Mouse (Mus musculus) midbrain, embryonic 15.5 days (tissue): ENCODE measurements at regions not wholly inside any gene's neighbourhood (a gene's known extent, or its start where the extent isn't known, plus 50 kb on each side); places are given as distances from the start of the nearest gene placed in this dataset.

Source experiments
- ATAC-seq: fragments of 200-750 bp; cut with Nextera tagmentation; replicated peaks from 2 replicates; pipeline ENCODE4 v1.8.0; 2017; ENCODE audit warnings: moderate TSS enrichment
- H3K27ac ChIP-seq: fragments of 300-500 bp; sonication (generic); 2 replicates; pipeline ENCODE4 v1.5.1; 2015; ENCODE audit warnings: mild to moderate bottlenecking, inconsistent platforms
- H3K27me3 ChIP-seq: fragments of 300-500 bp; sonication (generic); replicated peaks from 2 replicates; pipeline ENCODE4 v1.6.1; 2015; ENCODE audit warnings: inconsistent platforms
- H3K36me3 ChIP-seq: fragments of 300-500 bp; sonication (generic); replicated peaks from 2 replicates; pipeline ENCODE4 v1.6.1; 2015; ENCODE audit warnings: inconsistent platforms
- H3K4me1 ChIP-seq: fragments of 300-500 bp; sonication (generic); 2 replicates; pipeline ENCODE4 v1.6.1; 2015; ENCODE audit warnings: inconsistent platforms
- H3K4me2 ChIP-seq: fragments of 300-500 bp; sonication (generic); 2 replicates; pipeline ENCODE4 v1.6.1; 2015; ENCODE audit warnings: inconsistent platforms, mild to moderate bottlenecking, moderate library complexity
- H3K4me3 ChIP-seq: fragments of 300-500 bp; sonication (generic); 2 replicates; pipeline ENCODE4 v1.5.1; 2015; ENCODE audit warnings: mild to moderate bottlenecking, inconsistent platforms
- H3K9ac ChIP-seq: fragments of 300-500 bp; sonication (generic); 2 replicates; pipeline ENCODE4 v1.6.1; 2015; ENCODE audit warnings: mild to moderate bottlenecking, inconsistent platforms
- H3K9me3 ChIP-seq: fragments of 300-500 bp; sonication (generic); 2 replicates; pipeline ENCODE4 v1.6.1; 2016; ENCODE audit warnings: inconsistent platforms
- WGBS: fragments of 180-500 bp; shearing (Covaris S2); methylation state at CpG from one replicate; pipeline ENCODE4 v1.1.7; 2015; ENCODE audit warnings: mixed read lengths; 5-methylcytosine and 5-hydroxymethylcytosine counted together

- WGBS: 82% methylated on average over 1 of the region's 1 CpGs
- Histone ChIP-seq H3K36me3 (no peaks in the 10 kb centered on the region), H3K27ac (no peak overlapping the region), H3K4me3 (no peak overlapping the region), H3K4me2 (no peak overlapping the region), H3K9me3 (no peaks in the 10 kb centered on the region), H3K9ac (no peak overlapping the region), H3K27me3 (no peaks in the 10 kb centered on the region), H3K4me1 (no peaks in the 10 kb centered on the region)
- ATAC-seq: no peak
Measured at GRCm38 (mm10) chr2:7840612-7841011, 331.2 kb upstream of the Celf2 start.

DNA sequence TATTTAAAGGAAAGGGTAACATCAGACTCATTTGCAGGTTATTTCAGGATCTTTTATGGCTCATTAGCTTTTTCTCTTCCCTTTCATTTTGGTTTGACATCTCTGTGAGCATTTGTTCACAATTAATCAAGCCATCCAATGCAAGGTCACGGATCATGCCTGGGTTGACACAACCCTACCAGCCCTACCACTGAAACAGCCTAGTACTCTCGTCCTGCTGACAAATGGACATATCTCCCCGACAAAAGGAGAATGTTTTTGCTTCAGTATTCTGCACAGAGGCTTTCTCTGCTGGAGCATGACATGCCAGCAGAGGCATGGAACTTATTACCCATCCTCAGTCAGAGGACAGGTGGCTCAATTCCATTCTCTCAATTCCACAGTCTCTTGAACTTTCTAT lies 328.5 kb upstream of the Celf2 start:
- no peaks in the 10 kb centered on the region for H3K36me3 ChIP-seq
- 71% methylated on average over 3 of the region's 3 CpGs for WGBS
- no peak overlapping the region for H3K4me2 ChIP-seq
- H3K4me1 ChIP-seq: no peaks in the 10 kb centered on the region
- no peak overlapping the region for H3K27ac ChIP-seq
- H3K9me3 ChIP-seq: no peaks in the 10 kb centered on the region
- H3K4me3 ChIP-seq: no peak overlapping the region
- ATAC-seq: no peak
- no peak overlapping the region for H3K9ac ChIP-seq
- no peaks in the 10 kb centered on the region for H3K27me3 ChIP-seq

- H3K4me3 ChIP-seq: no peak overlapping the region
- H3K4me2 ChIP-seq: no peak overlapping the region
- no peak overlapping the region for H3K9ac ChIP-seq
- no peaks in the 10 kb centered on the region for H3K4me1 ChIP-seq
- H3K27me3 ChIP-seq: no peaks in the 10 kb centered on the region
- WGBS: 83% methylated on average over 4 of the region's 4 CpGs
- no peaks in the 10 kb centered on the region for H3K9me3 ChIP-seq
- H3K27ac ChIP-seq: no peak overlapping the region
- no peak for ATAC-seq
- H3K36me3 ChIP-seq: no peaks in the 10 kb centered on the region
Measured at GRCm38 (mm10) chr2:7831239-7831638, 321.9 kb upstream of the Celf2 start.

- Histone ChIP-seq H3K27me3 (no peaks in the 10 kb centered on the region), H3K4me1 (no peaks in the 10 kb centered on the region), H3K9me3 (no peaks in the 10 kb centered on the region), H3K4me2 (no peak overlapping the region), H3K9ac (no peak overlapping the region), H3K27ac (0 out of 2 replicates have a peak overlapping the region, but pooled peaks have one; percentile 4), H3K36me3 (no peaks in the 10 kb centered on the region), H3K4me3 (no peak overlapping the region)
- WGBS: 52% methylated on average over 7 of the region's 7 CpGs
- ATAC-seq: peak; percentile 58; the same call in 1 of the 2 replicates
Measured at GRCm38 (mm10) chr2:7826272-7826671, 316.9 kb upstream of the Celf2 start.

DNA sequence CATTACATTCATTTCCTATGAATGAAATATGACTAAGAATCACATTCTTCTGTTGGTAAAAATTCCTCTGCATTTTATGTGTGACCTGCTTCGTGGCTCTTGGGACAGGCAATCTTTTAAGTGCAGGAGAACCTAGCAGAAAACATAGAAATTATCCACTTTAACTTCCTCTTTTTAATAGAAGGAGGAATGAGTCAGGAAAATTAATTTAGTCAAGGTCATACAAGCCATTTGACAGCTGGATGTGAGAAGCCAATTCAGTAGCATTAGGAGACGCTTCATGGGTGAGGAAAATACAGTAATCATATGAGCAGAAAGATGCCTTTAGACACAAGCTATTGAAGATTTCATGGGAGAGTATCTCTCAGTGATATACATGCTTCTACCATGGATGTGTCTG lies 287.1 kb upstream of the Celf2 start:
- H3K36me3 ChIP-seq: no peaks in the 10 kb centered on the region
- WGBS: 64% methylated on average over 2 of the region's 2 CpGs
- no peak overlapping the region for H3K4me2 ChIP-seq
- H3K4me3 ChIP-seq: no peak overlapping the region
- ATAC-seq: no peak
- no peak overlapping the region for H3K27ac ChIP-seq
- no peaks in the 10 kb centered on the region for H3K4me1 ChIP-seq
- H3K9me3 ChIP-seq: no peaks in the 10 kb centered on the region
- no peak overlapping the region for H3K9ac ChIP-seq
- H3K27me3 ChIP-seq: no peaks in the 10 kb centered on the region

- Histone ChIP-seq H3K4me1 (no peaks in the 10 kb centered on the region), H3K9ac (no peak overlapping the region)
- ATAC-seq: no peak
Measured at GRCm38 (mm10) chr2:7792456-7793145, 283.2 kb upstream of the Celf2 start.

DNA sequence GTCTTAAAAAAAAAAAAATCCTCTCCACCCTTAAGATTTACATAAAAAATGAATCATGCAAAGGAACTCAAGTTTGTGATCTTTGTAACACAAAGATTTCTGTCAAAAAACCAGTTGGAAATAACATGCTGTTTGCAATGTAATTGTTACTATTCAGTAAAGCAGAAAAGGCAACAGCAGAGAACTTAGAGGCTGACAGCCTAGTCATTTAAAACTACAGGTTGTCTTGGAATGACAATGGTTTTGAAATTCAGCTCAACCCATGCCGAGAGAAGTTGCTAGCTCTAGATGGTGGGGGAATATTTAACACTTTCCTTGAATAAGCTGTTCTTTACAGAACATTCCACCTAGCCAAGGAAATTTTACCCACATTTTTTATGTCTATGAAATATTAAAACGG lies 269.2 kb upstream of the Celf2 start:
- Histone ChIP-seq H3K9me3 (no peaks in the 10 kb centered on the region), H3K4me1 (no peaks in the 10 kb centered on the region), H3K9ac (no peak overlapping the region), H3K36me3 (no peaks in the 10 kb centered on the region), H3K27me3 (no peaks in the 10 kb centered on the region), H3K4me3 (no peak overlapping the region), H3K27ac (no peak overlapping the region), H3K4me2 (no peak overlapping the region)
- 48% methylated on average over 2 of the region's 2 CpGs for WGBS
- ATAC-seq: no peak

More at GRCm38 (mm10) chr2:7792456-7793145, 283.2 kb upstream of the Celf2 start:
- no peak overlapping the region for H3K4me3 ChIP-seq
- H3K27me3 ChIP-seq: no peaks in the 10 kb centered on the region
- H3K4me2 ChIP-seq: no peak overlapping the region
- no peaks in the 10 kb centered on the region for H3K36me3 ChIP-seq
- 80% methylated on average over 2 of the region's 2 CpGs for WGBS
- no peaks in the 10 kb centered on the region for H3K9me3 ChIP-seq
- H3K27ac ChIP-seq: no peak overlapping the region

DNA sequence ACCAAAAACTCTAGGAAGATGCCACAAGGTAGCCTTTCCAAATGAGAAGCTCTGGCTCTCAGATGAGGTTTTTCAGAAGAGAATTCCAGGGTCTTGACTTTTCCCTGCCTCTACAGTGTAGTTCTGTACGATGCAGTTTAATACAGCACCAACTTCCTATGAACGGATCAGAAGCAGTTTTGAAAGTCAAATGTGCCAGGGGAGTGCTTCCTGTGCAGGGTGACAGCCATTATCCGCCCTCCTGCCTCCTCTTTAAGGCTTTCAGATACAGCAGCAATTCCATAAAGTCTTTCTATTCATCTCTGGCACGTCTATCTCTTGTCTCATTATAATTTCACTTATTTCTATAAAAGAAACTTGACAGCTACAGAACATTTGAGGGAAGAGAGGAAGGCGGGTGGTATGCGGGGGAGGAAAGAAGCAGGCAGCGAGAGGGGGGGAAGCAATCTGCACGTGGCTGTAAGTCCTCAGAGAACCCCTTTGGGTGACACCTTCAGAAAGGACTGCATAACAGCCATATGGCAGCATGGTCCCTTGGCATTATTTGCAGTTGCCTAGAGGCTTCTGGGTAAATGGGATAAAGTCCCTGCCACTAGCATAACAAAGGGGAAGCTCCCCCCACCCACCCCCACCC lies 224.9 kb upstream of the Celf2 start:
- H3K27me3 ChIP-seq: no peaks in the 10 kb centered on the region
- ATAC-seq: peak; percentile 82
- no peak overlapping the region for H3K9ac ChIP-seq
- H3K36me3 ChIP-seq: no peaks in the 10 kb centered on the region
- no peak overlapping the region for H3K4me3 ChIP-seq
- WGBS: 32% methylated on average over 8 of the region's 8 CpGs
- H3K4me2 ChIP-seq: peak overlapping the region; percentile 4; the same call in 1 of the 2 replicates
- H3K9me3 ChIP-seq: no peaks in the 10 kb centered on the region
- peaks cover 8% of the 10 kb centered on the region; the same call in 1 of the 2 replicates for H3K4me1 ChIP-seq
- no peak overlapping the region for H3K27ac ChIP-seq

- Histone ChIP-seq H3K27me3 (no peaks in the 10 kb centered on the region), H3K4me2 (no peak overlapping the region), H3K36me3 (no peaks in the 10 kb centered on the region), H3K4me3 (no peak overlapping the region), H3K27ac (no peak overlapping the region), H3K9ac (no peak overlapping the region), H3K4me1 (peaks cover 8% of the 10 kb centered on the region; the same call in 1 of the 2 replicates), H3K9me3 (no peaks in the 10 kb centered on the region)
- no peak for ATAC-seq
- 96% methylated on average over 1 of the region's 1 CpGs for WGBS
Measured at GRCm38 (mm10) chr2:7730960-7731359, 221.6 kb upstream of the Celf2 start.

GRCm38 (mm10) chr2:7722283-7722935 lies 213.0 kb upstream of the Celf2 start:
- Histone ChIP-seq H3K4me2 (no peak overlapping the region), H3K4me3 (no peak overlapping the region), H3K27ac (no peak overlapping the region), H3K4me1 (no peaks in the 10 kb centered on the region), H3K36me3 (no peaks in the 10 kb centered on the region), H3K9me3 (no peaks in the 10 kb centered on the region), H3K27me3 (no peaks in the 10 kb centered on the region), H3K9ac (no peak overlapping the region)
- ATAC-seq: no peak
- 91% methylated on average over 10 of the region's 10 CpGs for WGBS

DNA sequence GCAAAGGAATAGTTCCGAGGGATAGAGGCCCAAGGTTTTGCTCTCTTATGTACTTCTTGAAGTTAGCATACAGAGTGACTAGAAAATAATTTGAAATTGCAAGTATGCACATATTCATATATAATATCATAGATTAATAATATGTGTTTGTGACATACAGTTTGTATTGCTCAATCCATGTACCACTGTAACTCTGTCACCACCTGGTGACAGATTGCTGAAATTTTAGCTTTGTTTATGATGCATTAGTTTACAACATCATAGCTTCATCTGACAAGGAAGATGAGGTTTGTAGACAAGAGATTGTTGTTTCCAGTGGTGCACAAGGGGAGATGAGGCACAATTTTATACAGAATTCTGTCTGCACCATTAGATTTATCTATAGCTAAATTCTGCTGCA lies 201.7 kb upstream of the Celf2 start:
- Histone ChIP-seq H3K27me3 (no peaks in the 10 kb centered on the region), H3K4me1 (no peaks in the 10 kb centered on the region), H3K4me2 (no peak overlapping the region), H3K27ac (no peak overlapping the region), H3K9ac (no peak overlapping the region), H3K36me3 (no peaks in the 10 kb centered on the region), H3K4me3 (no peak overlapping the region), H3K9me3 (no peaks in the 10 kb centered on the region)
- WGBS: 66% methylated on average over 1 of the region's 1 CpGs
- ATAC-seq: no peak

DNA sequence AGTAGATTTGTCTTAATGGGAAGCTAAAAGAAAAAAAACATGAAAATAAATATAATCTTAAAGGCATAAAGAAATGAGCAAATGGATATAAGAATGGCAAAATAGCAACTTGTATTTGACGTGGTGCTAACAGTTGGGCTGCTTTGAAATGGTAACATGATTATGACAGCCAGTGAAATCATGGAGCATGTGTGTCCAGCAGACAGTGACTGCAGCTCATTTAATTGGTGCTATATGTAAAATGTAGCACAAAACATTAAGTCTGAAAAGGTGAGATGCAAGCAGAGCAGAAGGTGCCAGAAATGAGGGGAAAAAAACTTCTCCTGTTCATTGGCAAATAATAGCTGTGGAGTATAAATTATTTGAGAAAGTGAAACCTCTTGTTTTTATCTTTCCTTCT lies 201.1 kb upstream of the Celf2 start:
- Histone ChIP-seq H3K4me3 (no peak overlapping the region), H3K27ac (no peak overlapping the region)
- no peak for ATAC-seq

More for the DNA sequence above, 201.1 kb upstream of the Celf2 start:
- WGBS: 53% methylated on average over 1 of the region's 1 CpGs
- no peak overlapping the region for H3K9ac ChIP-seq
- no peaks in the 10 kb centered on the region for H3K9me3 ChIP-seq
- H3K36me3 ChIP-seq: no peaks in the 10 kb centered on the region
- no peaks in the 10 kb centered on the region for H3K27me3 ChIP-seq
- no peaks in the 10 kb centered on the region for H3K4me1 ChIP-seq
- H3K4me2 ChIP-seq: no peak overlapping the region
